Mouse (Mus musculus) midbrain, postnatal 0 days (tissue): ENCODE measurements around the gene Tbc1d5. TPM values are rescaled to one million over a fixed set of nuclear protein-coding genes. Genes with fewer than 3 reads are reported as not detected.

Experiments used
- ATAC-seq: fragments of 200-750 bp; cut with Nextera tagmentation; 2 replicates; pipeline ENCODE4 v1.8.0; 2017; ENCODE audit warnings: moderate number of reproducible peaks, mild to moderate bottlenecking, moderate TSS enrichment, moderate library complexity; ENCODE audit not compliant: low FRiP score
- DNase-seq: peaks from one replicate; pipeline ENCODE4 v3.0.0-alpha.2; 2015; ENCODE audit warnings: low spot score
- H3K27ac ChIP-seq: fragments of 300-500 bp; sonication (generic); 2 replicates; pipeline ENCODE4 v1.5.1; 2014; ENCODE audit warnings: low read depth, mild to moderate bottlenecking, low read length, mixed read lengths
- H3K27me3 ChIP-seq: fragments of 300-500 bp; sonication (generic); 2 replicates; pipeline ENCODE4 v1.6.1; 2014; ENCODE audit warnings: low read length, control low read depth, mixed read lengths; ENCODE audit not compliant: insufficient read depth
- H3K36me3 ChIP-seq: fragments of 300-500 bp; sonication (generic); 2 replicates; pipeline ENCODE4 v1.6.1; 2014; ENCODE audit warnings: low read length, control low read depth, mixed read lengths; ENCODE audit not compliant: insufficient read depth
- H3K4me1 ChIP-seq: fragments of 300-500 bp; sonication (generic); 2 replicates; pipeline ENCODE4 v1.6.1; 2014; ENCODE audit warnings: mild to moderate bottlenecking, control low read depth, antibody characterized with exemption, low read length, mixed read lengths; ENCODE audit not compliant: insufficient read depth
- H3K4me2 ChIP-seq: fragments of 300-500 bp; sonication (generic); 2 replicates; pipeline ENCODE4 v1.6.1; 2014; ENCODE audit warnings: low read depth, mild to moderate bottlenecking, low read length, mixed read lengths; ENCODE audit not compliant: poor library complexity, severe bottlenecking
- H3K4me3 ChIP-seq: fragments of 300-500 bp; sonication (generic); 2 replicates; pipeline ENCODE4 v1.5.1; 2014; ENCODE audit warnings: low read depth, mild to moderate bottlenecking, low read length, moderate library complexity
- H3K9ac ChIP-seq: fragments of 300-500 bp; sonication (generic); replicated peaks from 2 replicates; pipeline ENCODE4 v1.6.1; 2014; ENCODE audit warnings: mild to moderate bottlenecking, low read length, moderate library complexity, mixed read lengths; ENCODE audit not compliant: poor library complexity, severe bottlenecking
- H3K9me3 ChIP-seq: fragments of 300-500 bp; sonication (generic); 2 replicates; pipeline ENCODE4 v1.6.1; 2016; ENCODE audit warnings: low read length, control low read depth
- CTCF ChIP-seq: IDR thresholded peaks from 2 replicates; pipeline ENCODE4 v1.5.1; 2016; ENCODE audit warnings: antibody characterized with exemption, mild to moderate bottlenecking
- WGBS: fragments of 180-500 bp; shearing (Covaris S2); extraction: QIAGEN DNeasy Blood & Tissue Kit; methylation state at CpG from one replicate; pipeline ENCODE4 v1.1.7; 2014; 5-methylcytosine and 5-hydroxymethylcytosine counted together
- polyA plus RNA-seq: library from polyadenylated mRNA; unstranded; fragments of >200 nt; fragmentation: Nextera tagmentation; extraction: Ambion mirVana; gene quantifications from 2 replicates; pipeline ENCODE4 v1.2.1, GENCODE M21; 2015
- total RNA-seq: library from RNA; depleted of rRNA; stranded (reverse); fragments of >200 nt; gene quantifications from 2 replicates; pipeline ENCODE4 v1.2.3, GENCODE M21; 2014

The Tbc1d5 gene
- total and polyA plus RNA-seq, 2 experiments from 2014 or later: 5.7 to 20.3 TPM

DNA sequence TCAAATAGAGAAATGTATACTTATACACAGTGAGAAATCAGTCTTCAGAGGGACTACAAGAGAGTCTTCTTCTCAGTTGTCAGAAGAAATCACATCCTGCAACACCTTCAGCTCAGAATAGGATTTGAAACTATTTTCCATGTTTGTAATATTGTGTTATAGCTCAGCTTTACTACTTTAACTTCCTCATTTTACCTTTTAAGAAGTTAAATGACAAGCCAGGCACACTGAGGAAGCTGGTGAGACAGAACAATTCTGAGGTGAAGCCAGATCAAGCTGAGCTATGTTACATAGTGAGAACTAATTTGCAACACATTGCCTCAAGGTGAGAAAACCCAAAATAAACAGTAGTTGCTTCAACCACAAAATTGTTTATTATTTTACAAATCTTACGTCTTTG lies 135.3 kb downstream of the Tbc1d5 start:
- no peaks in the 10 kb centered on the region for H3K4me1 ChIP-seq
- H3K27ac ChIP-seq: no peak overlapping the region
- H3K36me3 ChIP-seq: no peaks in the 10 kb centered on the region
- no peak for DNase-seq
- ATAC-seq: no peak
- no peaks in the 10 kb centered on the region for H3K9me3 ChIP-seq
- no peaks in the 10 kb centered on the region for H3K27me3 ChIP-seq
- H3K9ac ChIP-seq: no peak overlapping the region
- TF ChIP-seq CTCF: no peak
- H3K4me3 ChIP-seq: no peak overlapping the region
- no peak overlapping the region for H3K4me2 ChIP-seq
- 58% methylated on average over 1 of the region's 1 CpGs for WGBS

DNA sequence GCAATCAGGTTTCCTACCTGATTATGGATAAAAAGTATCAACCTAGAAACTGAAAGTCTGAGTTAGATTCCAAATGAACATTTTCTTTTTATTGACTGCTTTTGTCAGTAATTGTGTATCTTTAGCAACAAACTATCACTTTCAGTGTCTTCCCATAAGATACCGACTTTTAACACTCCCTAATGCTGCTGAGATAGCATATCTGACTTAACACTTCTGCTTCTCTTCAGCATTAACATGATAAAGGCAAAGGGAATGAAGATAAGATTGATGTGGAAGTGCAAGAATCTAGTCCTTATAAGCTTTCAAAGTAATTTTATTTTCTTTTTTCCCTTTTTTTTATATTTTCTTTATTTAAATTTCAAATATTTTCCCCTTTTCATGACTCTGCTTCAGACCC lies 138.3 kb downstream of the Tbc1d5 start:
- DNase-seq (no peak), ATAC-seq (no peak)
- no peak overlapping the region for H3K9ac ChIP-seq
- no peak overlapping the region for H3K4me3 ChIP-seq
- H3K9me3 ChIP-seq: no peaks in the 10 kb centered on the region
- H3K27ac ChIP-seq: no peak overlapping the region
- no peaks in the 10 kb centered on the region for H3K27me3 ChIP-seq
- 84% methylated on average over 1 of the region's 1 CpGs for WGBS
- H3K4me1 ChIP-seq: no peaks in the 10 kb centered on the region
- H3K36me3 ChIP-seq: no peaks in the 10 kb centered on the region
- H3K4me2 ChIP-seq: no peak overlapping the region
- TF ChIP-seq CTCF: no peak

DNA sequence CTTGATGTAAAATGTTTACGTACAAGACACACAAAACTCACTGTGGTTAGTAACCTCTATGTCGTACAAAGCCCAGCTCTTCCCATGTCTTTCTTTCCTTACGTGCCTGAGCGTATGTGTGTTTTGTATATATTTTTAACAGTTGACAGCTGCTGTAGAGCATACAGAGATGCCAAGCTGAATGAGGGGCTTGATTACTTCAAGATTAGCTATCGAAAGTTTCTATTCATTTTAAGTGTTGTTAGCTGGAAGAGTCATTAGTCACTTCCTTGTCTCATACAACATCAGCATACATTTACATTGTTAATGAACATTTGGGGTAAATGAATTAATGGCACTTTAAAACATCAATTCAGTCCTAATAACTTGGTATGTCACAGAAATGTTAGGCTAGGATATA lies 155.9 kb downstream of the Tbc1d5 start:
- H3K27me3 ChIP-seq: no peaks in the 10 kb centered on the region
- H3K36me3 ChIP-seq: no peaks in the 10 kb centered on the region
- H3K9me3 ChIP-seq: no peaks in the 10 kb centered on the region
- H3K4me2 ChIP-seq: no peak overlapping the region
- no peak overlapping the region for H3K27ac ChIP-seq
- ATAC-seq: no peak
- TF ChIP-seq CTCF: no peak
- H3K4me1 ChIP-seq: no peaks in the 10 kb centered on the region
- DNase-seq: no peak
- no peak overlapping the region for H3K4me3 ChIP-seq
- H3K9ac ChIP-seq: no peak overlapping the region
- WGBS: 89% methylated on average over 5 of the region's 5 CpGs

DNA sequence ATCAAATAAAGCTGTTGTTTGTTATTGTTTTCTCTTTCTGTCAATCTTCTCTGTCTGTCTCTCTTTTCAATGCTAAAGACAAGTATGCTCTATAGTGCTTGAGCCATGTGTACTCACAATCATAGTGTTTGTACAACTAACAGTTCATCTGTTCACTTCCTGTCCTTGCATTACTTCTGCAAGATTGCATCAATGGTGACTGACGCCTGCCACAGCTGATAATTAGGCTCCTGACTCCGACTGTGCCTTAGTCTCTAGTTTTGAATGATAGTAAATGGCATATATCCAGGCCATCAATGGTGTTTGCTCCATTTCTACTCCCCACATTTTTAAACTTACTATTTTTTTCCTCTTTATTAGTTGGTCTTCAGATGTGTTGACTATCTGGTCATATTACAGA lies 162.8 kb downstream of the Tbc1d5 start:
- TF ChIP-seq CTCF: no peak
- Histone ChIP-seq H3K36me3 (no peaks in the 10 kb centered on the region), H3K27me3 (no peaks in the 10 kb centered on the region), H3K27ac (no peak overlapping the region), H3K4me3 (no peak overlapping the region), H3K4me1 (no peaks in the 10 kb centered on the region), H3K9ac (no peak overlapping the region), H3K9me3 (no peaks in the 10 kb centered on the region), H3K4me2 (no peak overlapping the region)
- no peak for DNase-seq
- WGBS: 83% methylated on average over 2 of the region's 2 CpGs
- ATAC-seq: no peak

DNA sequence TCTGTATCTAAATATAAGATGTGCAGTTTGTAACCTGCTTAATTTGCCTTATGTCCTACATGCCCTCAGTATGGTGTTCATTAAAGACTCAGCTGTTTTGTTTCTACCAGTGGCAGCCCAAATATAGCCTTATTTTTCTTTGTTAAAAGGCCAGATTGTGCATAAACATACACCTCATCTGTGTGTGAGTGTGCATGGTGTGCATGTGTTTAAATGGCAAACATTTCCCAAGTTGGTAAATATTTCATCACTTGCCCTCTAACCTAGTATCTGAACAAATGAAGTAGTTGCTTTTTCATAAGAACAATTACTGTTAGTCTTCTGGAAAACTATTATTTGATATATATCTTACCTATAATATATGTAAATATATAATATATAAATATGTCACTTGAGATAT lies 165.2 kb downstream of the Tbc1d5 start:
- Histone ChIP-seq H3K4me1 (no peaks in the 10 kb centered on the region), H3K27me3 (no peaks in the 10 kb centered on the region), H3K4me2 (no peak overlapping the region), H3K4me3 (no peak overlapping the region), H3K36me3 (no peaks in the 10 kb centered on the region), H3K9ac (no peak overlapping the region), H3K27ac (no peak overlapping the region), H3K9me3 (no peaks in the 10 kb centered on the region)
- DNase-seq: no peak
- no peak for ATAC-seq
- TF ChIP-seq CTCF: no peak

DNA sequence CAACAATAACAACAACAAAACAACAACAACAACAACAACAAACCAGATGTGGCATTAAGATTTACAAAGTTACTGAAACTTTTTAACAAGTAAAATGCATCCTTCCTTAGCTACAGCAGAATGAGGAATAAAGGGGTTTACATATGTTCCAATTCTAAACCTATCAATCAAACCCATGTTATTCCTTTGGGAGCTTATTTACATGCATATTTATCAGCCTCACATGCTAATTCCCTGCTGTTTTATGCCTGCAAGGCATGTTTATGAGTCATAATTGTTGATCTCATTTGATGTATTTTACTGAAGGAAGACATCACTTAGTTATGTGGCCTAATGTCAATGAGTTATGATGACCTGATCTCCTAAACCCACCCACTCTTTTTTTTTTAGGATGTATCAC lies 176.0 kb downstream of the Tbc1d5 start:
- DNase-seq (no peak), ATAC-seq (no peak)
- no peak overlapping the region for H3K9ac ChIP-seq
- no peaks in the 10 kb centered on the region for H3K36me3 ChIP-seq
- no peak overlapping the region for H3K4me2 ChIP-seq
- H3K9me3 ChIP-seq: no peaks in the 10 kb centered on the region
- H3K4me3 ChIP-seq: no peak overlapping the region
- TF ChIP-seq CTCF: no peak
- no peaks in the 10 kb centered on the region for H3K27me3 ChIP-seq
- no peaks in the 10 kb centered on the region for H3K4me1 ChIP-seq
- no peak overlapping the region for H3K27ac ChIP-seq

DNA sequence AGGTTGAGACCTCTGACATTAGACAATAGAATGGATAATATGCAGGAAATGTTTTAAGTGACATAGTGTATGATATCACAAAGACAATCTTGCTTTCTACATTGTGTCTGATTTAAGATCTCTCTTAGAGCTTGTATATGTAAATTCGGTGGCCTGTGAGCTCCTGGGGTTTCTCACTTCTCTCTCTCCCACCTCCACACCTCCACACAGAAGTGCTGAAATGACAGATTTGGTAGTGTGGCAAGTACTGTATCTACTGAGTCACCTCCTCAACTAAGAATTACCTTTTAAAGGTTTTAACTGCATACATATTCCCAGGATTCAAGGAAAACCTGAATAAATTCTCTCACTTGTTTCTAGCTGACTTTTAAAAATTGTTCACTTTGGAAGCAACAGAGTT lies 180.9 kb downstream of the Tbc1d5 start:
- WGBS: 90% methylated on average over 1 of the region's 1 CpGs
- Histone ChIP-seq H3K9me3 (no peaks in the 10 kb centered on the region; the same call in 1 of the 2 replicates), H3K4me1 (no peaks in the 10 kb centered on the region), H3K4me3 (no peak overlapping the region), H3K27ac (no peak overlapping the region), H3K9ac (no peak overlapping the region), H3K4me2 (no peak overlapping the region), H3K36me3 (no peaks in the 10 kb centered on the region), H3K27me3 (no peaks in the 10 kb centered on the region)
- ATAC-seq (no peak), DNase-seq (no peak)
- no peak for TF ChIP-seq CTCF
